Mouse (Mus musculus) liver, embryonic 14.5 days (tissue): ENCODE results near the gene Cyp2d9.
"Not testable (repeated sequence)": the region's sequence is repeated elsewhere in the genome, so short reads cannot be mapped to it uniquely, and the experiment has no call there.

Experiments
- CTCF ChIP-seq: IDR thresholded peaks from 2 replicates; pipeline ENCODE4 v1.5.1; 2016; ENCODE audit warnings: antibody characterized with exemption, low read depth, control low read depth
- EP300 ChIP-seq: IDR thresholded peaks from 2 replicates; pipeline ENCODE4 v1.6.1; 2016; ENCODE audit warnings: antibody characterized with exemption, low read depth

DNA sequence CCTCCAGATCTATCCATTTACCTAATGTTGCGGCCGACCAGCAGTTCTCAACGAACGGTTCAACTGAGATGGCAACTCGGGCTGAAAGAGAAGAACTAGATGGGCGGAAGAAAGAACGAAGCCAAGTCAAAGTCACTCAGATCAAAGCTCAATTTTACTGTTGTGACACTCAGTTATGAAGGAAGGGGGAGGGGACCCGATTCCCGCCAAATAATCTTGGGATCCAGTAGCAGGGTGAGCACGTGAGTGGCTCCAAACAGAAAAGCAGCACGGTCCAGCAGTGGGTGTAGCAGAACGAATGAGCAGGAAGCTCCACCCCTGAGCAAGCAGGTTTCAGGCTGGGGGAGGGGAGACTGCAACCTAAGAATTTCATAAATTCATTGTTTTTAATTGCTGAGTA, 26.0 kb downstream of the Cyp2d9 start:
- TF ChIP-seq EP300, CTCF: not testable (repeated sequence)
